Mouse (Mus musculus): ENCODE results near the gene Mageb18. TPM values are rescaled to one million over a fixed set of nuclear protein-coding genes. Genes with fewer than 3 reads are reported as not detected.

Mageb18 gene
- total and polyA plus RNA-seq, 3 experiments, result not detected

- dilution Hi-C loops (cut with MboI; ENCODE audit: extremely low pct_ligation_motif_present, extremely low pct_unique_long_range_greater_than_20kb, low sequenced_read_pairs) (no loop called here), in situ Hi-C loops (cut with MboI; ENCODE audit: low pct_ligation_motif_present, low pct_unique_long_range_greater_than_20kb, low sequenced_read_pairs) (no loop called here)
- no peak for DNase-seq (ENCODE audit: extremely low read depth)
- H3K4me2 ChIP-seq (ENCODE audit: insufficient read depth, low read depth, poor library complexity, severe bottlenecking), result no peak overlapping the region
- no peak overlapping the region for H3K27ac ChIP-seq (ENCODE audit: insufficient read depth, low read depth)
- H3K9me3 ChIP-seq (replicated peaks; ENCODE audit: low read length), result no peaks in the 10 kb centered on the region
- no peaks in the 10 kb centered on the region for H3K36me3 ChIP-seq (replicated peaks in 1 of 2; ENCODE audit: control insufficient read depth in 1 of 2, insufficient read depth in 1 of 2, low read length in 1 of 2)
- no peak overlapping the region for H3K9ac ChIP-seq (ENCODE audit: insufficient read depth, low read depth)
- no peak overlapping the region for H3K4me3 ChIP-seq (replicated peaks in 1 of 3; ENCODE audit: low read depth in 2 of 3, low read length in 2 of 3, poor library complexity in 1 of 3)
- no peaks in the 10 kb centered on the region for H3K4me1 ChIP-seq (ENCODE audit: control insufficient read depth in 1 of 2, insufficient read depth in 2 of 2)
- H3K27me3 ChIP-seq (replicated peaks), result no peaks in the 10 kb centered on the region
- TF ChIP-seq JUN (IDR thresholded peaks at IDR 0.05; ENCODE audit: insufficient read depth, low read depth, low read length) (no peak), E2F4 (IDR thresholded peaks at IDR 0.05; ENCODE audit: insufficient replicate concordance, low read depth, low read length) (no peak), MAFK (IDR thresholded peaks at IDR 0.05; ENCODE audit: insufficient replicate concordance, low read length) (no peak), CTCF (conservative IDR thresholded peaks at IDR 0.05 in 1 of 2, IDR thresholded peaks at IDR 0.05 in 1 of 2; ENCODE audit: low read depth in 2 of 2, low read length in 2 of 2) (no peak), KAT2A (IDR thresholded peaks at IDR 0.05; ENCODE audit: insufficient replicate concordance, low read length) (no peak), BHLHE40 (IDR thresholded peaks at IDR 0.05; ENCODE audit: low read depth, low read length) (no peak), RAD21 (IDR thresholded peaks at IDR 0.05; ENCODE audit: low read depth, low read length) (no peak), NRF1 (IDR thresholded peaks at IDR 0.05; ENCODE audit: low read depth, low read length) (no peak), MAX (IDR thresholded peaks at IDR 0.05; ENCODE audit: low read length) (no peak)
- H3K79me2 ChIP-seq (replicated peaks; ENCODE audit: control insufficient read depth, extremely low read depth, insufficient read depth, poor library complexity, severe bottlenecking), result no peaks in the 10 kb centered on the region
These were observed 11.1 kb upstream of the Mageb18 start for GRCm38 (mm10) chrX:92610466-92610865.

- no peak for DNase-seq (ENCODE audit: extremely low read depth)
These were observed 2.0 kb downstream of the Mageb18 start for GRCm38 (mm10) chrX:92597324-92597723.

GRCm38 (mm10) chrX:92527826-92528225, 71.5 kb downstream of the Mageb18 start:
- TF ChIP-seq JUN (IDR thresholded peaks at IDR 0.05; ENCODE audit: insufficient read depth, low read depth, low read length) (no peak), POLR2AphosphoS2 (IDR thresholded peaks at IDR 0.05; ENCODE audit: low read depth, low read length) (no peak)
- dilution Hi-C loops (cut with MboI; ENCODE audit: extremely low pct_ligation_motif_present, extremely low pct_unique_long_range_greater_than_20kb, low sequenced_read_pairs) (no loop called here), in situ Hi-C loops (cut with MboI; ENCODE audit: low pct_ligation_motif_present, low pct_unique_long_range_greater_than_20kb, low sequenced_read_pairs) (no loop called here)

More at GRCm38 (mm10) chrX:92597324-92597723, 2.0 kb downstream of the Mageb18 start:
- Histone ChIP-seq H3K9ac (ENCODE audit: insufficient read depth, low read depth) (no peak overlapping the region), H3K36me3 (replicated peaks in 1 of 2; ENCODE audit: control insufficient read depth in 1 of 2, insufficient read depth in 1 of 2, low read length in 1 of 2) (no peaks in the 10 kb centered on the region), H3K9me3 (replicated peaks; ENCODE audit: low read length) (no peaks in the 10 kb centered on the region), H3K27ac (ENCODE audit: insufficient read depth, low read depth) (no peak overlapping the region), H3K27me3 (replicated peaks) (no peaks in the 10 kb centered on the region), H3K4me1 (ENCODE audit: control insufficient read depth in 1 of 2, insufficient read depth in 2 of 2) (no peaks in the 10 kb centered on the region), H3K79me2 (replicated peaks; ENCODE audit: control insufficient read depth, extremely low read depth, insufficient read depth, poor library complexity, severe bottlenecking) (no peaks in the 10 kb centered on the region), H3K4me3 (replicated peaks in 1 of 3; ENCODE audit: low read depth in 2 of 3, low read length in 2 of 3, poor library complexity in 1 of 3) (no peak overlapping the region), H3K4me2 (ENCODE audit: insufficient read depth, low read depth, poor library complexity, severe bottlenecking) (no peak overlapping the region)
- in situ Hi-C loops (cut with MboI; ENCODE audit: low pct_ligation_motif_present, low pct_unique_long_range_greater_than_20kb, low sequenced_read_pairs) (no loop called here), dilution Hi-C loops (cut with MboI; ENCODE audit: extremely low pct_ligation_motif_present, extremely low pct_unique_long_range_greater_than_20kb, low sequenced_read_pairs) (no loop called here)
- TF ChIP-seq CTCF (conservative IDR thresholded peaks at IDR 0.05 in 1 of 2, IDR thresholded peaks at IDR 0.05 in 1 of 2; ENCODE audit: low read depth in 2 of 2, low read length in 2 of 2), result no peak
- TF ChIP-seq CHD1 (IDR thresholded peaks at IDR 0.05; ENCODE audit: low read depth, low read length), result no peak
- TF ChIP-seq ZMIZ1 (IDR thresholded peaks at IDR 0.05; ENCODE audit: low read depth, low read length), result no peak
- TF ChIP-seq ZNF384 (IDR thresholded peaks at IDR 0.05; ENCODE audit: low read depth, low read length), result no peak
- no peak; the same call in 1 of the 2 replicates for TF ChIP-seq RAD21 (IDR thresholded peaks at IDR 0.05; ENCODE audit: low read depth, low read length)
- TF ChIP-seq USF2 (conservative IDR thresholded peaks at IDR 0.05; ENCODE audit: low read depth, low read length), result no peak
- no peak for TF ChIP-seq SIN3A (IDR thresholded peaks at IDR 0.05; ENCODE audit: low read length)
- no peak for TF ChIP-seq UBTF (IDR thresholded peaks at IDR 0.05; ENCODE audit: low read depth, low read length)
- no peak for TF ChIP-seq ZKSCAN1 (IDR thresholded peaks at IDR 0.05; ENCODE audit: borderline replicate concordance, low read depth, low read length)
- no peak for TF ChIP-seq POLR2AphosphoS2 (IDR thresholded peaks at IDR 0.05; ENCODE audit: low read depth, low read length)
- TF ChIP-seq HCFC1 (IDR thresholded peaks at IDR 0.05; ENCODE audit: low read depth, low read length), result no peak

More at GRCm38 (mm10) chrX:92527826-92528225, 71.5 kb downstream of the Mageb18 start:
- Histone ChIP-seq H3K9ac (ENCODE audit: insufficient read depth, low read depth) (no peak overlapping the region), H3K9me3 (replicated peaks; ENCODE audit: low read length) (no peaks in the 10 kb centered on the region), H3K27me3 (replicated peaks) (no peaks in the 10 kb centered on the region), H3K4me1 (ENCODE audit: control insufficient read depth in 1 of 2, insufficient read depth in 2 of 2) (no peaks in the 10 kb centered on the region), H3K4me3 (replicated peaks in 1 of 3; ENCODE audit: low read depth in 2 of 3, low read length in 2 of 3, poor library complexity in 1 of 3) (no peak overlapping the region), H3K79me2 (replicated peaks; ENCODE audit: control insufficient read depth, extremely low read depth, insufficient read depth, poor library complexity, severe bottlenecking) (no peaks in the 10 kb centered on the region), H3K4me2 (ENCODE audit: insufficient read depth, low read depth, poor library complexity, severe bottlenecking) (no peak overlapping the region), H3K36me3 (replicated peaks in 1 of 2; ENCODE audit: control insufficient read depth in 1 of 2, insufficient read depth in 1 of 2, low read length in 1 of 2) (no peaks in the 10 kb centered on the region), H3K27ac (ENCODE audit: insufficient read depth, low read depth) (no peak overlapping the region)
- no peak for DNase-seq (ENCODE audit: extremely low read depth)
